Mouse (Mus musculus) embryonic fibroblast, embryonic 13.5 days (primary cell): ENCODE results near the gene Serpine1. TPM values are rescaled to one million over a fixed set of nuclear protein-coding genes. Genes with fewer than 3 reads are reported as not detected.

Experiments
- H3K27ac ChIP-seq: 2 replicates; pipeline ENCODE4 v1.5.1; 2012; ENCODE audit warnings: low read length, control low read depth, inconsistent platforms; ENCODE audit not compliant: insufficient read depth
- H3K4me1 ChIP-seq: 2 replicates; pipeline ENCODE4 v1.6.1; 2011; ENCODE audit warnings: low read length; ENCODE audit not compliant: control insufficient read depth, insufficient read depth
- H3K4me3 ChIP-seq: 2 replicates; pipeline ENCODE4 v1.5.1; 2011; ENCODE audit warnings: mild to moderate bottlenecking, control low read depth, low read length; ENCODE audit not compliant: insufficient read depth
- CTCF ChIP-seq: IDR thresholded peaks from 2 replicates; pipeline ENCODE4 v1.5.1; 2011; ENCODE audit warnings: mild to moderate bottlenecking, control low read depth, low read length, moderate library complexity, borderline replicate concordance; ENCODE audit not compliant: insufficient read depth
- POLR2A ChIP-seq: IDR thresholded peaks from 2 replicates; pipeline ENCODE4 v1.6.1; 2011; ENCODE audit warnings: low read depth, mild to moderate bottlenecking, control low read depth, low read length, moderate library complexity
- polyA plus RNA-seq: library from polyadenylated mRNA; stranded (reverse); fragments of >200 nt; gene quantifications from 2 replicates; pipeline ENCODE4 v1.2.4, GENCODE M21; 2011; ENCODE audit warnings: low read depth; ENCODE audit not compliant: missing spikeins, insufficient read length

Gene Serpine1
- polyA plus RNA-seq, 1 experiment = 646 TPM

- TF ChIP-seq POLR2A (peak; percentile 79; the same call in 1 of the 2 replicates), CTCF (no peak)
- H3K27ac ChIP-seq = peak within 1 kb of the TSS; percentile 48
- peak within 1 kb of the TSS; percentile 76 for H3K4me3 ChIP-seq
- no peaks in the 10 kb centered on the region; the same call in 1 of the 2 replicates for H3K4me1 ChIP-seq
Observed at GRCm38 (mm10) chr5:137045402-137046323, 26.4 kb downstream of the Serpine1 start, which contains the start of gene Ap1s1. TSS of gene Ap1s1 (minus strand) at chr5:137046135.

DNA sequence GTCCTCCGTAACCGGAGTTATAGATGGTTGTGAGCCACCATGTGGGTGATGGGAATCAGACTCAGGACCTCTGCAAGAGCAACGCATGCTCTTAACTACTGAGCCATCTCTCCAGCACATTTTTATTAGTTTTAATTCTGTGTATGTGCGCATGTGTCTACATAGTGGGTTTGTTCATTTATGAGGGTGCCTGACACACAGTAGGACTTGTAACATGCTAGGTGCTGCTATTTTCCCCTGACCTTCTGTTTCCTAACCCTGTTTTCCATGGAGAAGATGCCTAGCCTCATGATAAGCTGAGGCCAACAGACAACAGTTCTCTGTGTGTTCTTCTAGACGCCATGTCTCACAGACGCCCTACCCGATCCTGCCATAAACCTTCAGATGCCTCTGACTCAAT, 28.1 kb downstream of the Serpine1 start:
- TF ChIP-seq CTCF (no peak), POLR2A (no peak)
- Histone ChIP-seq H3K4me3 (no peak overlapping the region), H3K27ac (no peak overlapping the region), H3K4me1 (no peaks in the 10 kb centered on the region; the same call in 1 of the 2 replicates)

- TF ChIP-seq CTCF (no peak), POLR2A (no peak)
Observed at GRCm38 (mm10) chr5:137041442-137041841, 30.6 kb downstream of the Serpine1 start.

GRCm38 (mm10) chr5:137039453-137039852, 32.6 kb downstream of the Serpine1 start:
- no peak for TF ChIP-seq POLR2A
- TF ChIP-seq CTCF = no peak
- no peaks in the 10 kb centered on the region for H3K4me1 ChIP-seq
- no peak overlapping the region for H3K27ac ChIP-seq
- H3K4me3 ChIP-seq = no peak overlapping the region

More at GRCm38 (mm10) chr5:137041442-137041841, 30.6 kb downstream of the Serpine1 start:
- Histone ChIP-seq H3K4me1 (no peaks in the 10 kb centered on the region; the same call in 1 of the 2 replicates), H3K4me3 (no peak overlapping the region), H3K27ac (no peak overlapping the region)

- Histone ChIP-seq H3K27ac (no peak overlapping the region), H3K4me3 (no peak overlapping the region), H3K4me1 (peaks cover 2% of the 10 kb centered on the region; the same call in 1 of the 2 replicates)
- TF ChIP-seq POLR2A (no peak), CTCF (no peak)
Observed at GRCm38 (mm10) chr5:137036211-137036610, 35.9 kb downstream of the Serpine1 start.

DNA sequence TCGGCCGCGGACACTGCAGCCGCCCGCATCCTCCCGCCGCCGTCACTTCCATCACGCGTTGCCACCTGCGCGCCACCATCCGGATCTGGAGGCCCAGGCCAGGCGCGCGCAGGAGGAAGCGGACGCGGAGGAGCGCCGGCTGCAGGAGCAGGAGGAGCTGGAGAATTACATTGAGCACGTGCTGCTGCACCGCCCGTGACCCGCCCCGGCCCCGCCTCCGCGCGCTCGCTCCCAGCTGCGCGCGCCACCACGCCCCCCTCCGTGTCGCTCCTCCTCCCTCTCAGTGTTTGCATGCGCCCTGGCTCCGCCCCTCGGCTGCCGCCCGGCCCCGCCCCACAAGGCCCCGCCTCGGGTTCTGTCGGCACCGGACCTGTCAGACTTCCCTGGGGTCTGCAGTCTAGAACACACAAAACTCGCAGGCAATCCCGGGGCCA, 39.4 kb downstream of the Serpine1 start:
- Histone ChIP-seq H3K4me3 (peak overlapping the region; percentile 43), H3K4me1 (peaks cover 7% of the 10 kb centered on the region; the same call in 1 of the 2 replicates), H3K27ac (no peak overlapping the region)
- TF ChIP-seq POLR2A = peak; percentile 27; the same call in 1 of the 2 replicates
- TF ChIP-seq CTCF = no peak

- TF ChIP-seq POLR2A (no peak), CTCF (peak; percentile 35; the same call in 1 of the 2 replicates)
- H3K4me3 ChIP-seq = peak overlapping the region; percentile 43
- H3K27ac ChIP-seq = no peak overlapping the region
Observed at GRCm38 (mm10) chr5:137032033-137032421, 40.0 kb downstream of the Serpine1 start.

GRCm38 (mm10) chr5:137031076-137032032, 40.7 kb downstream of the Serpine1 start:
- H3K4me3 ChIP-seq = peak overlapping the region; percentile 43
- no peak overlapping the region for H3K27ac ChIP-seq
- H3K4me1 ChIP-seq = peaks cover 7% of the 10 kb centered on the region; the same call in 1 of the 2 replicates
- TF ChIP-seq CTCF (no peak), POLR2A (no peak)

More at GRCm38 (mm10) chr5:137032033-137032421, 40.0 kb downstream of the Serpine1 start:
- H3K4me1 ChIP-seq = peaks cover 7% of the 10 kb centered on the region; the same call in 1 of the 2 replicates

- TF ChIP-seq POLR2A = no peak
- TF ChIP-seq CTCF = no peak
- Histone ChIP-seq H3K4me3 (no peak overlapping the region), H3K27ac (no peak overlapping the region), H3K4me1 (peaks cover 7% of the 10 kb centered on the region; the same call in 1 of the 2 replicates)
Observed at GRCm38 (mm10) chr5:137030416-137030810, 41.7 kb downstream of the Serpine1 start.
